Mouse (Mus musculus) cerebellum, adult 2 months (tissue): ENCODE measurements at regions not wholly inside any gene's neighbourhood (a gene's known extent, or its start where the extent isn't known, plus 50 kb on each side); places are given as distances from the start of the nearest gene placed in this dataset.

Experiments
- CTCF ChIP-seq: fragments of 200-500 bp; IDR thresholded peaks from 2 replicates; pipeline ENCODE4 v1.5.1; 2011; ENCODE audit warnings: low read depth, mild to moderate bottlenecking, control low read depth, low read length, moderate library complexity, borderline replicate concordance; ENCODE audit not compliant: insufficient read depth
- POLR2A ChIP-seq: fragments of 200-500 bp; IDR thresholded peaks from 2 replicates; pipeline ENCODE4 v1.6.1; 2011; ENCODE audit warnings: low read length, control low read depth, borderline replicate concordance; ENCODE audit not compliant: insufficient read depth

GRCm38 (mm10) chr12:8447612-8448011 is 52.2 kb downstream of the Rhob start:
- TF ChIP-seq POLR2A (no peak), CTCF (no peak)
